Mouse (Mus musculus) hindbrain, embryonic 16.5 days (tissue): ENCODE results near the gene Atxn10. TPM values are rescaled to one million over a fixed set of nuclear protein-coding genes. Genes with fewer than 3 reads are reported as not detected.

Experiments used
- ATAC-seq: fragments of 200-750 bp; cut with Nextera tagmentation; 2 replicates; pipeline ENCODE4 v1.8.0; 2017; ENCODE audit warnings: moderate TSS enrichment, moderate library complexity
- H3K27ac ChIP-seq: fragments of 300-500 bp; sonication (generic); 2 replicates; pipeline ENCODE4 v1.5.1; 2014; ENCODE audit warnings: low read depth, mild to moderate bottlenecking, control low read depth, low read length, moderate library complexity
- H3K27me3 ChIP-seq: fragments of 300-500 bp; sonication (generic); replicated peaks from 2 replicates; pipeline ENCODE4 v1.6.1; 2014; ENCODE audit warnings: low read length; ENCODE audit not compliant: control insufficient read depth, insufficient read depth
- H3K36me3 ChIP-seq: fragments of 300-500 bp; sonication (generic); 2 replicates; pipeline ENCODE4 v1.6.1; 2014; ENCODE audit warnings: mild to moderate bottlenecking, low read length, moderate library complexity, mixed read lengths; ENCODE audit not compliant: control insufficient read depth, insufficient read depth
- H3K4me1 ChIP-seq: fragments of 300-500 bp; sonication (generic); 2 replicates; pipeline ENCODE4 v1.6.1; 2014; ENCODE audit warnings: low read depth, low read length; ENCODE audit not compliant: control insufficient read depth, insufficient read depth
- H3K4me2 ChIP-seq: fragments of 300-500 bp; sonication (generic); 2 replicates; pipeline ENCODE4 v1.6.1; 2014; ENCODE audit warnings: mild to moderate bottlenecking, low read length, control low read depth, moderate library complexity
- H3K4me3 ChIP-seq: fragments of 300-500 bp; sonication (generic); 2 replicates; pipeline ENCODE4 v1.5.1; 2014; ENCODE audit warnings: mild to moderate bottlenecking, low read length, control low read depth, moderate library complexity
- H3K9ac ChIP-seq: fragments of 300-500 bp; sonication (generic); 2 replicates; pipeline ENCODE4 v1.6.1; 2014; ENCODE audit warnings: low read depth, mild to moderate bottlenecking, control low read depth, low read length, moderate library complexity
- H3K9me3 ChIP-seq: fragments of 300-500 bp; sonication (generic); 2 replicates; pipeline ENCODE4 v1.6.1; 2014; ENCODE audit warnings: mild to moderate bottlenecking, low read length, moderate library complexity; ENCODE audit not compliant: control insufficient read depth
- WGBS: fragments of 180-500 bp; shearing (Covaris S2); extraction: QIAGEN DNeasy Blood & Tissue Kit; methylation state at CpG from one replicate; pipeline ENCODE4 v1.1.7; 2014; 5-methylcytosine and 5-hydroxymethylcytosine counted together
- polyA plus RNA-seq: library from polyadenylated mRNA; unstranded; fragments of >200 nt; fragmentation: Nextera tagmentation; extraction: Ambion mirVana; gene quantifications from 2 replicates; pipeline ENCODE4 v1.2.1, GENCODE M21; 2015

Gene Atxn10
- polyA plus RNA-seq, 1 experiment from 2014 or later: 553 TPM

DNA sequence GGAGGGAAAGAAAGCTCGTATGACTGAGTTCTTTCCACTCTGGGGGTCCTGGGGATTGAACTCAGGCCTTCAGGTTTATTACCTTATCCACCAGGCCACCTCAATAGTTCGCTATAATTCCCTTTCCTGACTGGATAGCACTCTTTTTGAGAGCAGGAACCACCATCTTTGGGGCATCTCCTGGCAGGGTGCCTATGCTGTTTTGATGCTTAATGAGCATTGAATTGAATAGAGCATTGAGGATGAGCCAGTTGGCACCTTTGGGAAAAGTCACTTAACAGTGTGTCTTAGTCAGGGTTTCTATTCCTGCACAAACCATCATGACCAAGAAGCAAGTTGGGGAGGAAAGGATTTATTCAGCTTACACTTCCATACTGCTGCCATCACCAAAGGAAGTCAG is 8.6 kb downstream of the Atxn10 start:
- no peaks in the 10 kb centered on the region for H3K27me3 ChIP-seq
- H3K9me3 ChIP-seq: no peaks in the 10 kb centered on the region
- H3K4me3 ChIP-seq: no peak overlapping the region
- H3K4me1 ChIP-seq: no peaks in the 10 kb centered on the region
- no peak for ATAC-seq
- H3K36me3 ChIP-seq: peaks cover 5% of the 10 kb centered on the region; the same call in 1 of the 2 replicates
- no peak overlapping the region for H3K9ac ChIP-seq
- WGBS: 60% methylated on average over 2 of the region's 2 CpGs
- H3K27ac ChIP-seq: no peak overlapping the region
- H3K4me2 ChIP-seq: no peak overlapping the region

DNA sequence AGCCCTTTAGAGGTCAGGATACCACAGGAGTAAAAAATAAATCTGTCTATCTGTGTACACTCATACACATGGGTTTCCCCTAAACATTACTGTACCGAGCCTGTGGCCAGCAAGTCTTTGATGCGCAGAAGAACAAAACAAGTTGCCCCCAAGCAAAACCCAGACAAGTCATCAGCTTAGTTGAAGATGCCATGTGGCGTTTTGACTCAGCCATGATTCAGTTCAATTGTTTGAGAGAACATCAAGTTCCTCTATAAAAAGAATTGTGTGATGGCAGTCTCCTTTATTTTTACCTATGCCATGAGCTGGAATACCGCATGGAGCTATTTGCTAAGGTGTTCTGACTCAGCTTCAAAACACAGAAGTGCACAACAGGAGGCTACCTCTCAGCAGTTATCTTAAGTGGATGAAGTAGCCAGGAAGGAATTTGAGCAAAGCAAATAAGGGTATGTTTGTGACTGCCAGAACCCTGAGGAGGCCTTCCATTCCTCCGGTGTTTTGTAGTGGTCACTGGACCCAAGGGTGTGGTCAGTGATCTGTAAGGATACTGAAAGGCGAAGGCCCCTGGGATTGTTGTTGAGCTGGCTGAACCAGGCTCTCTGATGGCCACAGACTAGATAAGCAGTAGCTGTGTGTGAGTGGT is 11.1 kb downstream of the Atxn10 start:
- H3K27me3 ChIP-seq: no peaks in the 10 kb centered on the region
- no peaks in the 10 kb centered on the region for H3K4me1 ChIP-seq
- 92% methylated on average over 6 of the region's 6 CpGs for WGBS
- H3K9ac ChIP-seq: no peak overlapping the region
- no peak overlapping the region for H3K27ac ChIP-seq
- H3K36me3 ChIP-seq: peaks cover 5% of the 10 kb centered on the region; the same call in 1 of the 2 replicates
- no peak overlapping the region for H3K4me2 ChIP-seq
- H3K9me3 ChIP-seq: no peaks in the 10 kb centered on the region
- ATAC-seq: no peak
- no peak overlapping the region for H3K4me3 ChIP-seq

DNA sequence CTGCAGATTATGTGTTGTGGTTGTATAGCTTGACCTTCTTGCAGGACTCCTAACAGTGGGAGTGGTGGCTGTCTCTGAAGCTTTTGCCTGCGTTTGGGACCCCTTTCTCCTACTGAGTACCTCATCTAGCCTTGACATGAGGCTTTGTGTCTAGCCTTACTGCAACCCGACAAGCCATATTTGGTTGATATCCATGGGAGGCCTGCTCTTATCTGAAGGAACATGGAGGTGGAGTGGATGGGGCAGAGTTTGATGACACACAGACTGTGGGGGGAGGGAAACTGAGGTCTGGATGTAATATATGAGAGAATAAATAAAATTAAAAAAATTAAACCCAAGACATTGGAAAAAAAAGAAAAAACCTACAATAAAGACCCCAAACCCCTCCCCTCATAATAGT is 14.1 kb downstream of the Atxn10 start:
- H3K4me2 ChIP-seq: no peak overlapping the region

DNA sequence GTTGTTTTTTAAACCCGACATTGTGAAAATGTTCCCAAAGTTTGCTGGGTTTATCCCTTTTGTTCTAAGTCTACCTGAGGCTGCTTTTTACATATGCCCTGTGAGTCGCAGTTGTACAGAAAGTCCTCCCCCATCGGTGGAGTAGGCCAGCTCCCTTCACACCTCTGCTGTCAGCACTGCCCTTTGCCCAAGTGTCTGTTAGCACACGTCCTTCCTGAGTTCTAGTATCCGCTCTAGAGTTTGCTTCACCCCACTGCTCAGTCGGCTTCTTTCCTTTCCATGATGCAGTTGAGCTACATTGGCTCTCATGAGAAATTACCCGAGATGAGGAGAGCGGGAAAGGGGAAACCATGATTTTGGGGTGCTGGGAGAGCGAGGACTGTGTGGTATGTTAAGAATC is 18.0 kb downstream of the Atxn10 start:
- Histone ChIP-seq H3K4me1 (peaks cover 3% of the 10 kb centered on the region; the same call in 1 of the 2 replicates), H3K9ac (no peak overlapping the region), H3K4me2 (no peak overlapping the region), H3K4me3 (no peak overlapping the region), H3K36me3 (no peaks in the 10 kb centered on the region), H3K27ac (no peak overlapping the region), H3K9me3 (no peaks in the 10 kb centered on the region), H3K27me3 (no peaks in the 10 kb centered on the region)
- no peak for ATAC-seq
- WGBS: 88% methylated on average over 9 of the region's 9 CpGs

More for the DNA sequence above, 14.1 kb downstream of the Atxn10 start:
- no peak overlapping the region for H3K27ac ChIP-seq
- H3K4me3 ChIP-seq: no peak overlapping the region
- WGBS: 75% methylated on average over 2 of the region's 2 CpGs
- H3K4me1 ChIP-seq: no peaks in the 10 kb centered on the region
- no peaks in the 10 kb centered on the region for H3K9me3 ChIP-seq
- no peak for ATAC-seq
- H3K27me3 ChIP-seq: no peaks in the 10 kb centered on the region
- H3K36me3 ChIP-seq: peaks cover 5% of the 10 kb centered on the region; the same call in 1 of the 2 replicates
- no peak overlapping the region for H3K9ac ChIP-seq

DNA sequence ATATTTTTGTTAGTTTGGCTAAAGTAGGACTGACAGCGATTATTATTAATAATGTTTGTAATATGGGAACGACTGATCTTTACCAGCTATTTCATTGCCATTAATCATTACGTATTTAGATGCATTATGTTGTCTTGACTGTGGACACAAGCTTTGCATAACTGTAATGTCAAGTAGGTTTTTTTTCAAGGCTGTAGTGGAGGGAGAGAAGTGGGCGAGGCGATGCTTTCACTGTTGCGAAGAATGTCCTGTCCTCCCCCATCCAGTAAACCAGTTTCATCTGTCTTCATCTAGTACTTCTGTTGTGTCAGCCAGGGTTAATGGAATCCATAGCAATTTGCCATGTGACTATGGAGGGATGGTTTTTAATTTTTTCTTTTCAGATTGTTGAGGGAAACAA is 20.1 kb downstream of the Atxn10 start:
- H3K4me1 ChIP-seq: peaks cover 3% of the 10 kb centered on the region; the same call in 1 of the 2 replicates
- ATAC-seq: no peak
- no peak overlapping the region for H3K27ac ChIP-seq
- WGBS: 76% methylated on average over 6 of the region's 6 CpGs
- H3K4me2 ChIP-seq: no peak overlapping the region
- no peaks in the 10 kb centered on the region for H3K9me3 ChIP-seq
- no peaks in the 10 kb centered on the region; the same call in 1 of the 2 replicates for H3K36me3 ChIP-seq
- H3K9ac ChIP-seq: no peak overlapping the region
- no peaks in the 10 kb centered on the region for H3K27me3 ChIP-seq
- no peak overlapping the region for H3K4me3 ChIP-seq

DNA sequence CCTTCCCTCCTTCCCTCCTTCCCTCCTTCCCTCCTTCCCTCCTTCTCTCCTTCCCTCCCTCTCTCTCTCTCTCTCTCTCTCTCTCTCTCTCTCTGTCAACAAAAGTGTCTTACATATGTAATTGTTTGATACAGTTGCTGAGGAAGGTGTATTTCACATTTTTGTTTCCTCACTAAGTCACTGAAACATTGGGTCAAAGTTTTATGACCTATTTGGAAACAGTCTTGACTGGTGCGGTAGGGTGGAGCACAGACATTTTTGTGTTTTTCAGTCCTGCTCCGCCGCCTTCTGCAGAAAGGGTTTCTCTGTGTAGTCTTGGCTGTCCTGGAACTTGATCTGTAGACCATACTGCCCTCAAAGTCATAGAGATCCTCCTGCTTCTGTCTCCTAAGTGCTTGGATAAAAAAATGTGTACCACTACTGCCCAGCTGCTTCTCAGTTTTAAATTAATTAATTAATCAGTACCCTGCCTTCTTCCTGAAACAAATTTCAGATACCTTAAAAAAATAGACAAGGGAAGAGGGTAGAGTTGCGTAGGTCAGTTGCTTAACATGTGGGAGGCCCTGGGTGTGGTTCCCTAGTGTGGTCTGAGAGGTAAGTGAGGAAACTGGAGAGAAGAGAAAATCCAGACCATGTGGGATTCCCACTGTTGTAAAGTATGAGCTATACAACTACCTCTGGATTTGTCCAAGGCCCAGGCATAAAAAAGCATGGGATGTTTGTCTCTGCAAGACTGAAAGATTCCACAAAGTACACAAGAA is 21.6 kb downstream of the Atxn10 start:
- WGBS: 97% methylated on average over 4 of the region's 4 CpGs

DNA sequence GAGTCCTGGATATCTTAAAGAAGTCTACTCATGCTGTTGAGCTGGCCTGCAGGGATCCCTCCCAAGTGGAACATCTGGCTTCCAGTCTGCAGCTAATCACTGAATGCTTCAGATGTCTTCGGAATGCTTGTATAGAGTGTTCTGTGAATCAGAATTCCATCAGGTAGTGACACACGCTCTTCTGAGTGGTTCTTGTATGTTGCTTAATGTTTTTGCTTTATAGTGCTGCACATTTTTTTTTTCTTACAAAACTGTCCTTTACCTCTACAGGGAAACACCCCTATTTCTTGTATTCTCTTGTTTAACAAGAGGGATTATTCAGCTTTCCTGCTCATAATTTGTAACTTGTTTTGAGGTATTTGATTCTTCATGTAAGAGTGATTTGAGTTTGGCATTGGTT is 23.4 kb downstream of the Atxn10 start:
- Histone ChIP-seq H3K9ac (no peak overlapping the region), H3K4me1 (peaks cover 3% of the 10 kb centered on the region; the same call in 1 of the 2 replicates), H3K9me3 (no peaks in the 10 kb centered on the region), H3K36me3 (peaks cover 7% of the 10 kb centered on the region), H3K4me3 (no peak overlapping the region), H3K27me3 (no peaks in the 10 kb centered on the region), H3K4me2 (no peak overlapping the region), H3K27ac (no peak overlapping the region)
- 77% methylated on average over 2 of the region's 2 CpGs for WGBS
- no peak for ATAC-seq

More for the DNA sequence above, 21.6 kb downstream of the Atxn10 start:
- H3K9me3 ChIP-seq: no peaks in the 10 kb centered on the region
- no peak overlapping the region for H3K27ac ChIP-seq
- H3K4me1 ChIP-seq: peaks cover 3% of the 10 kb centered on the region; the same call in 1 of the 2 replicates
- peaks cover 7% of the 10 kb centered on the region for H3K36me3 ChIP-seq
- no peaks in the 10 kb centered on the region for H3K27me3 ChIP-seq
- no peak overlapping the region for H3K9ac ChIP-seq
- no peak overlapping the region for H3K4me2 ChIP-seq
- no peak for ATAC-seq
- no peak overlapping the region for H3K4me3 ChIP-seq

DNA sequence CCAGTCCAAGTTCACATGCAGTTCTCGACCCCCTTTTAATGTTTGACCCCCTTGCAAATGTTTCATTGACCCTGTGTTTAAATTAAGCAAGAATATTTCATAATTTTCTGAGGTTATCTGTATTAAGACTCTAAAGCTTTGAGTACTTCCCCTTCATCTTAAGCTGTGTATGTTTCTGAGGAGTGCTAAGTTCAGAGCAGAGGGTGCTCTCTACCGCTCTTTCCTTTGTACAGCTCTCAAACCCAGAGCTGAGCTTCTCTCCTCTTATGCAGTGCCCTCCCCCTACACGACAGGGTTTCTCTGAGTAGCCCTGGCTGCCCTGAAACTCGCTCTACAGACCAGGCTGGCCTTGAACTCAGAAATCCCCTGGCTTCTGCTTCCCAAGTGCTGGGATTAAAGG is 23.9 kb downstream of the Atxn10 start:
- 90% methylated on average over 4 of the region's 4 CpGs for WGBS
- H3K4me1 ChIP-seq: peaks cover 5% of the 10 kb centered on the region; the same call in 1 of the 2 replicates
- H3K9ac ChIP-seq: no peak overlapping the region
- ATAC-seq: no peak
- no peak overlapping the region for H3K4me2 ChIP-seq
- H3K4me3 ChIP-seq: no peak overlapping the region
- no peak overlapping the region for H3K27ac ChIP-seq
- H3K36me3 ChIP-seq: peaks cover 7% of the 10 kb centered on the region
- no peaks in the 10 kb centered on the region for H3K27me3 ChIP-seq
- no peaks in the 10 kb centered on the region for H3K9me3 ChIP-seq

DNA sequence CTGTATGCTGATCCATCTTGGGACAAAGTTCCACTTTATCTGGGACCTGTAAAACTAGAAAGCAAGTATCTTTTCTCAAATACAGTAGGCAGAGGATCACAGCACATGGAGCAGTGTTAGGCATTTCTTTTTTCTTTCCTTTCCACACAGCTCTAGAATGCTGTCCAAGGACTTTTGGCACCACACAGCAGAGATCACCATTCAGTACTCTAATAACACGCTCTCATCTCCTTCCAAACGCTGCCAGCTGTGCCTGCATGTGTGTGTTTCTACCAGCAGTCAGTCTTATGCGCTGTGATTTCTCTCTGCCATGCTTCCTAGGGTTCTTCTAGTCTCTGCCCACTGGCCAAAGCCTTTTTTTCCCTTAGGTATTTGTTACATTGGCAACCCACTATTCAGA is 28.3 kb downstream of the Atxn10 start:
- no peak for ATAC-seq
- Histone ChIP-seq H3K4me3 (no peak overlapping the region), H3K9me3 (no peaks in the 10 kb centered on the region), H3K4me2 (no peak overlapping the region), H3K27me3 (no peaks in the 10 kb centered on the region), H3K27ac (no peak overlapping the region), H3K4me1 (0 out of 2 replicates have a peak, but pooled peaks cover 2% of the 10 kb centered on the region), H3K36me3 (peaks cover 17% of the 10 kb centered on the region), H3K9ac (no peak overlapping the region)
- WGBS: 71% methylated on average over 3 of the region's 3 CpGs
